Mouse (Mus musculus) liver, adult 2 months (tissue): Measurements from ENCODE around the gene Sdhb.

Experiments used
- CTCF ChIP-seq: fragments of 200-500 bp; IDR thresholded peaks from 2 replicates; pipeline ENCODE4 v1.5.1; 2011; ENCODE audit warnings: low read depth, low read length, control low read depth
- POLR2A ChIP-seq: fragments of 200-500 bp; IDR thresholded peaks from 2 replicates; pipeline ENCODE4 v1.6.1; 2011; ENCODE audit warnings: low read length, control low read depth; ENCODE audit not compliant: insufficient read depth; ENCODE audit errors: extremely low read depth

- TF ChIP-seq CTCF (no peak), POLR2A (no peak)
Measured at GRCm38 (mm10) chr4:140989447-140989846, 28.4 kb downstream of the Sdhb start.
